Mouse (Mus musculus): ENCODE data around the gene Cdx4.

GRCm38 (mm10) chrX:103288485-103289330 is 32.5 kb upstream of the Cdx4 start:
- TF ChIP-seq POLR2A (IDR thresholded peaks at IDR 0.05; ENCODE audit: insufficient read depth, low read length), result no peak
- TF ChIP-seq CTCF (IDR thresholded peaks at IDR 0.05; ENCODE audit: low read depth, low read length), result no peak
- TF ChIP-seq EP300 (IDR thresholded peaks at IDR 0.05; ENCODE audit: insufficient read depth, low read depth, low read length), result no peak

Data from ES-Bruce4 (cell line).